Mouse (Mus musculus): ENCODE data around the gene Fam20b. TPM values are rescaled to one million over a fixed set of nuclear protein-coding genes. Genes with fewer than 3 reads are reported as not detected.

The Fam20b gene
- 6.9 and 8.4 TPM in 2 replicates for polyA plus RNA-seq (2012; ENCODE audit: low replicate concordance)

GRCm38 (mm10) chr1:156718950-156719805 is at the start of gene Fam20b:
Fam20b (minus strand) TSS chr1:156719086.

DNA sequence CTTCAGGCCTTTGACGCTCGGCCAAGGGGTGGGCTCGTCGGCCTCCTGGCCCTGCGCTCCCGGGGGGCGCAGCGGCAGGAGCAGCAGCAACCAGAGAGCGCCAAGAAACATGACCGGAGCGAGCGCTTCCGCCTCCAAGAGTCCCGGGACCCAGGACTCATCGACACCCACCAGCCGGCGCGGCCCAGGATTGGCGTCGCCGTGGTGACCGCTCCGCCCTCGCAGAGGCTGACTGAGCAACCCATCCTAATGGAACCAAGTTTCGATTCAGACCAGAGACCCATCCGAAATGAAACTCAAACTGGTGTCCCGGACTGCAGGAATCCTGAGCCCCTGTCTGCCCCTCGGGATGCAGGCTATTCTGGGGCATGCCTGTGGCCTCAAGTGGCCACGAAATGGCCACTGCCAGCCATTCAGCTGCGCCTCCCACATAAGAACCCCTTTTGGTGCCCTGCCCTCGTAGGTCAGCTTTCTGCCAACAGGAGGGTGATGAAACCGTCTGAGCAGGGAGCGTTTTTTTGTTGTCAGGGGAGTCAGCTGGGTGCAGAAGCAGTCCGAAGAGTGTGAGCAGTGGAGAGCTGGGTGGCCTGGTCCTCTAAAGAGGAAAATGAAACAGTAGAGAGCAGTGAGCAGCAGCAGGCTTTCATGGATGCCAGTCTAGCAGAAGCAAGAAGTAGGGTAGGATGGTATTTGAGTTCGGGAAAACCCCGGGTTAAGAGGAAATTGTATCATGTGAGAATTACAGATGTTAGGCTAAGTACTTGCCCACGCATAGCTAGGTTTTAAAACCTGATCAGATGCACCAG is 44.5 kb downstream of the Fam20b start, which contains the start of gene Tor3a:
Gene Tor3a (minus strand): TSS at position 162 of the 806 bp plus-strand sequence.

Other genes starting within 250 kb of the Fam20b start
- 7.9 TPM in 2 replicates for gene Soat1, start 244.8 kb downstream of the Fam20b start, polyA plus RNA-seq (2012; ENCODE audit: low replicate concordance)
- gene Gm10031, start 195.1 kb downstream of the Fam20b start, polyA plus RNA-seq (2012; ENCODE audit: low replicate concordance): 0.34 and 1.8 TPM in 2 replicates
- gene Abl2, start 160.3 kb downstream of the Fam20b start, polyA plus RNA-seq (2012; ENCODE audit: low replicate concordance): 16.6 and 26.1 TPM in 2 replicates
- gene Tor3a, start 44.7 kb downstream of the Fam20b start, polyA plus RNA-seq (2012; ENCODE audit: low replicate concordance): 39.5 and 41.1 TPM in 2 replicates
- gene Angptl1, start 119.5 kb upstream of the Fam20b start, polyA plus RNA-seq (2012; ENCODE audit: low replicate concordance): not detected in 2 replicates
- 25.9 and 47.6 TPM in 2 replicates for gene Ralgps2, start 220.5 kb upstream of the Fam20b start, polyA plus RNA-seq (2012; ENCODE audit: low replicate concordance)

Data from leukemia stem cell, adult 10-12 weeks (primary cell).